Mouse (Mus musculus): ENCODE data around the gene Dedd2.
"Not testable (repeated sequence)": the region's sequence is repeated elsewhere in the genome, so short reads cannot be mapped to it uniquely, and the experiment has no call there.

Gene Dedd2

DNA sequence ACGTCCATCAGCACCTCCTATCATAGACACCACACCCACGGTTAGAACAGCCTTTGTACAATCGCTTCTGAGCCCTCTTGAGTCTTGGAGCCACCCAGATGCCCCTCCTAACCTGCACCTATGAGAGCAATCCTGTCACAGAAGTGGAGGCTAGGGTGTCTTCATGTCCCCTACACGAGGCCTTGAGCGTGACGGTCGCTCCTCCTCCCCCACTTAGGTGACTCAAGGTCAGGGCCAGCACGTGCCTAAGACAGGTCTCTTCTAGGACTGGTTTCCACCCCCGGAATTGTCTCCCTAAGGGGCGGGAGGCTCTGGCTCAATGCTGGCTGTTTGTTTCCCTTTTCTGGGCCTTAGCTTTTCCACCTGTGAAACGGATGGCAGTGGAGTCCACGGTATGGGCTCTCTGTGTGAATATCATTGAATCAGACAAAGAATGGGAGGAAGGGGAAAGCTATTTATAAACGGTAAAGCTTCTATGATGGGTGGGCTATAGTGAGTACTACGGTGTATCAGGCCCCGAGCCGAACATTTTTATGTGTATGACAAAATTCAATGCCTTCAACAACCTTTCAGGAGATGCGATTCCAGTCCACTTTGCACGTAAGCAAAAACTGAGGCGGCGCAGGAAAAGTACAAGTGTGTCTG, at the start of gene Dedd2:
TSS of gene Dedd2 (minus strand) at position 159 of the 645 bp plus-strand sequence.
- DNase-seq, result peak; percentile 57 to 66

GRCm38 (mm10) chr7:25269545-25270271, 49.3 kb upstream of the Dedd2 start:
- DNase-seq, result no peak

- no peak for DNase-seq
Observed at GRCm38 (mm10) chr7:25269029-25269428, 48.6 kb upstream of the Dedd2 start.

DNA sequence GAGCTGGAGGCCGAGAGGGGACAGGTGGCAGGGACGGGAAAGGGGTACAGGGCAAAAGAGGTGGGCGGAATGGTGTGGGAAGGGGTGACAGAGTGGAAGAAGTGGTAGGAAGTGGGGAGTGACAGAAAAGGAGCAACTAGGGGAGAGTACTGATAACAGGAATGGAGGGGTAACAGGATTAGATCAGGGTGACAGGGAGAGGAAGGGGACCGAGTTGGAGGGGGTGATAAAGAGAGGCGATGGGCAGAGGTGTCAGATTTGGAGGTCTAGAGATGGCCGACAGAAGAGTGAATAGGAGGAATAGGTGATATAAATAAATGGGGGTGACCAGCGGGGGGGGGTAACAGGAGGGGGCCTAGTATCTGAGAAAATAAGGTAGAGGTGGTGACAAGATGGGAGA, 48.2 kb upstream of the Dedd2 start:
- no peak for DNase-seq

DNA sequence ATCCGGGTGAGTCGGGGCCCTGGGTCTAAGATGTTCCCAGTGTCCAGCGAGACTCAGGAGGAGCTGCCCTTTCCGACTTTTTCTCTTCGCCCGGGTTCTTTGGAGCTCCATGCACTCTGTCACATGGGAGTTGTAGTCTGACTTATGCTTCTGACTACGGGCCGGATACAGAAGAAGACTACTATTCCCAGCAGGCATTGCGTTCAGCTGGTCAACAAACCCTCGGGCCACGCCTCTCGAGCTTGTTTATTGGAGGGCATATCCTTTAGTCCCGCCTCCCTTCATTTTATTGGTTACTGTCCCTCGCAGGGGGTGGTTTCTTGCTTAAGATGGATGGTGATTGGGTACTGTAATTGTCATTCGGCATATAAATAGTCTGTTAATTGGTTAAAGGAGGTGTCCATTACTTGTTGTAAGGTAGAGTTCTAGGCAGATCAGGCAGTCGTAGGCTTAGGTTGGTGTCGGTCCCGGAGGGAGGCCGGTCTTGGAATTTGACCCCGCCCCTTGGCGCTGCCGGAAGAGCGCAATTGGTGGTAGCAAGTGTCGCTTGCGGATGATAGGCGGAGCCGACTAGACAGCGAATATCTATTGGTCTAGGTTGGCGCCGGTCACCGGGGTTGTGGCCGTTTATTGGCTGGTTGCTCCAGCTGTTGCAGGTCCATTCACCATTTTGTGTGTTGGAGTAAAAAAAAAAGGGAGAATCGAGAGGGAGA, 47.5 kb upstream of the Dedd2 start:
- peak; percentile 100 for DNase-seq

- peak; percentile 99 to 100 for DNase-seq
Observed at GRCm38 (mm10) chr7:25267301-25267750, 46.9 kb upstream of the Dedd2 start, which contains the start of gene Cic. Gene Cic, plus strand, starts transcription at chr7:25267704.

DNA sequence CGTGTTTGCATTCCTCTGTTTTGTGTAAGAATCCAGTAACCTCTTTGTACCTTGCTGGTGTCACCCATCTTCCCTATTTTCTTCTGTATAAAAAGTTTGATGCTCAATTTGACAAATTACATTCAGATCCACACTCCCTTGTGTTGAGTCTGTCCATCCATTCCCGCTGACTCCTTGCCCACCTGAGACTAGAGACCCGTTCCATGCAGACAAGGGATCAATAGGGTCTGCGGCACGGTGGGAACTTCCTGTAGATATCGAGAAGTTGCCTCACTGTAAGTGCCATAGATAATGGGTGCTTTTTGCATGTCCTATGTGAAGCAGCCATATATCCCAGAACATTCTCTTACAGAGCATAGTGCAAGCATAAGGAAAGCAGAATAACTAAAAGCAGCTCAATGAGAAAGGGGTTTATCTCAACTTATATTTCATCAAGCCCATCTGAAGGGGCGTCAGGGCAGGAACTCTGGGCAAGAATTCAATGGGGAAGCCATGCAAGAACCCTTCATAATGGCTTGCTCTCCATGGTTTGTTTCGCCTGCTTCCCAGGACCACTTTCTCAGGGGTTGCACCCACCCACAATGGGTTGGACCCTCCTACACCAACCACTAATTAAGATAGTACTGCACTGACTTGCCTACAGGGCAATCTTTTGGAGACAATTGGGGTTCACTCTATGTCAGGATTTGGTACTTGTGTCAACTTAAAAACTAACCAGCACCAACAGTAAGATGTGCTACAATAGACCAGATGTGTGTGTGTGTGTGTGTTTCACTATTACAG, 46.0 kb upstream of the Dedd2 start:
- DNase-seq, result no peak

DNA sequence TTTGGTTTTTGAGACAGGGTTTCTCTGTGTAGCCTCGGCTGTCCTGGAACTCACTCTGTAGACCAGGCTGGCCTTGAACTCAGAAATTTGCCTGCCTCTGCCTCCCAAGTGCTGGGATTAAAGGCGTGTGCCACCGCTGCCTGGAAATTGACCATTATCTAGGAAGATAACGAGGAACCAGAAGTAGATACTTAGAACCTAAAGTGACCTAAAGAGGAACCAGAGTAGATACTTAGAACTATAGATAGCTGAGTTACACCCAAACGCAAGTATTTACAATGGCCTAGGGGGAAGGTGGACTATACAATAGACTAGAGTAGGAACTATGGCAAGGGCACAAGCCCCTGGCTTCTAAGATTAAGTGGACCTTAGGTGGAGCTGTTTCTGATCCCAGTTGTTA, 45.3 kb upstream of the Dedd2 start:
- DNase-seq, result not testable (repeated sequence)

GRCm38 (mm10) chr7:25263968-25264870, 43.8 kb upstream of the Dedd2 start:
- peak in 1 of 2 experiments; percentile 0 for DNase-seq

GRCm38 (mm10) chr7:25261896-25262295, 41.5 kb upstream of the Dedd2 start:
- peak in 1 of 2 experiments; percentile 0 for DNase-seq

- DNase-seq, result no peak
Observed at GRCm38 (mm10) chr7:25251822-25252221, 31.4 kb upstream of the Dedd2 start.

DNA sequence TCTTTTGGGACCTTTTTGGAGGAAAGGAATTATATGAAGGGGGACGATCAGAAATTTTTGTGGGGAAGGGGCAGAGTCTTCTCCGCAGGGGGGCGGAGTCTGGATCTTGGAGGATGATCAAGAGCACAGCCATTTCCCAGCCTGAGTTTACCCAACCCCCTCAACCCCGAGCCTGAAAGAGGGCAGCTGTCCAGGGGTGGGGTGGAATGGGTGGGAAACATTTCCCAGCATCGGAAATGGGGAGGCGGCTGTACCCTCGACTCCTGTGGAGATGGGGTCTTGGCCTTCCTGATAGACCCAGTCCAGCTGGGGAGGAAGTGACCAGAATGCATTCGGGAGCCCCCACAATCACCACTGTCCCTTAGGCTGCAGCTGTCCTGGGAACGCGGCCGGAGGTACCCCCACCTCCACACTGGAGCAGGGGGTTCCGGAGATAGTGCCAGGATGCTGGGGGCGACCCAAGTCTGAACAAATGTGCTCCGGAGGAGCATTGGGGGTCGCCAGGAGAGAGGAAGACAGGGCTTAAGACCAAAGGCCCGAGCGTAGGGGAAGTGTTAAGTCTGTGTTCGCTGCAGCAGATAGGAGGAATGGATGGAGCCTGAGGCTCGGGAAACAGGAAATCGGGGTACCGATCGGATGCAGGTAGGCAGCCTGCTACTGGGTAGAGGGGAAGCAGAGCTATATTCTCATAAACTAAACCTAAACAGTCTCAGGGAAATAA, 30.8 kb upstream of the Dedd2 start:
- DNase-seq, result peak; percentile 70 to 72

DNA sequence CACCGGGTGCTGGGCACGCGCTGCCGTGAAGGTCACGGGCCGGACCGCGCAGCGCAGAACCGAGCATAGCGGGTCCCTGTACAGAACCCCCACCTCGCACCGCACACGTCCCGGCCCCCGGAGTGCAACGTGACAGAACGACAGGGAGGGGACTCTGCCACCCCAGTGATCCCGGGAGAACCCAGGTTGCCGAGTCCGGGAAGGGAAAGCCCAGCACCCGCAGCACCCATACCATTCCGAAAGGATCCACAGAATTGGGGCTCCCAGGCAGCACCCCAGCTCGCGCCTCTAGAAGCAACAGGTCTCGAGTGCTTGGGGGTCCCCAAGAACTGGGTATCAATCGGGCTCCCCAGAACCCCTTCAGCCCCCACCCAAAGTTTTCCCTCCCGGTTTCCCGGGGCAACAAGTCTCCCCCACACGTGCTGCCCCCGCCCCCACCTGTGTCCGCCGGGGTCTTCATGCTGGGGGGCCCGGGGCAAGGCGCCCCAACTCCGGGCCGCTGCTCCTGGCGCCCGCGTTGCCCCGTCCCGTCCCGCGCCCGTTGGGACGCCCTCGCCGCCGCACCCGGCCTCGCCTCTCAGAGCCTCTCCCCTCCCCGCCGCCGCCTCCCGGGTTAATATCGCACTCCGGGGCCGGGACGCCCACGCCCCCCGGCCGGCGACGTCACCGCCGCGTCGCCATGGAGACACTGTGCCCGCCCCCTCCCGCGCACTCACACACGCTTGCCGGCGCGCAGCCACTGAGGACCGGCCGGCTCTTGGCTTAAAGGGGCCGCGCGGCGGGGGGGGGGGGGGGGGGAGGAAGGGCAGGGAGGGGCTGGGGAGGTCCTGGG, 29.9 kb upstream of the Dedd2 start, which contains the start of gene Erf:
TSS of gene Erf (minus strand) at position 621 of the 832 bp plus-strand sequence.
- DNase-seq, result peak; percentile 94 to 96

DNA sequence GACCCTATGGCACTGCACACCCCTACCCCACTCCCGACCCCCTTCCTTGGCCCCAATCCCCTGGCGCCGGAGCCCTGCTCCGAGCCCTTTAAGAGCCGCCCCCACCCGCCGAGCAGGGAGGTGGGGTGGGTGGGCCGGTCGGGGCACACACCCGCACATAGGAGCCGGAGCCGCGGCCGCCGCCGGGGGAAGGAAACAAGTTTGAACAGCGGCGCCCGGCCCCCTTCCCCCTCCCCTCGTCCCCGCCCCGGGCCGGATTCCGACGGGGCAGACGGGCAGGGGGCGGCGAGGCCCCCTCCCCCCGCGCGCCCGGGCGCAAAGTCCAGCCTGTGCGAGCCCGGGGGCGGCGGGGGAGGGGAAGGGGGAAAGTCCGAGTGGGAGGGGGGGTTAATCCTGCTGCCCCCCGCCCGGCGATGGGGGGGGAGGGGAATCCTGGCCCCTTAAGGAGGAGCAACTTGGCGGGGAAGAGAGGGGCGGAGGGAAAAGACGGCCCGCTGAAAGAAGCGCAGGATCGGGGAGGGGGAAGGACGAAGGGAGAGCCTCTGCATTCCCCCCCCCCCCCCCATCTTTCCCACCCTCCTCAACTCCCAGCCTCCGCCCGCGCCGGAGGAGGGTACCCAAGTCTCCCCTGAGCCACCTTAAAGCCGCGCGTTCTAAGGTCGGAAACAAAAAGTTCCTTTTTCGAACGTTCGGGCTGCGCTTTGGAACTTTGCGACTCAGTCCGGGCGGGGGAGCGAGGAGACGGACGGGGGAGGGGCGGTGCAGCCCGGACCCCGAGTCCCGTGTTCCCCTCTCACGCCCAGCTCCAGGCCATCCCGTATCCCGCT, 29.1 kb upstream of the Dedd2 start:
- DNase-seq, result peak; percentile 77 to 81

- no peak for DNase-seq
Observed at GRCm38 (mm10) chr7:25248846-25249313, 28.5 kb upstream of the Dedd2 start.

GRCm38 (mm10) chr7:25248018-25248647, 27.7 kb upstream of the Dedd2 start:
- DNase-seq, result peak; percentile 54 to 62

DNA sequence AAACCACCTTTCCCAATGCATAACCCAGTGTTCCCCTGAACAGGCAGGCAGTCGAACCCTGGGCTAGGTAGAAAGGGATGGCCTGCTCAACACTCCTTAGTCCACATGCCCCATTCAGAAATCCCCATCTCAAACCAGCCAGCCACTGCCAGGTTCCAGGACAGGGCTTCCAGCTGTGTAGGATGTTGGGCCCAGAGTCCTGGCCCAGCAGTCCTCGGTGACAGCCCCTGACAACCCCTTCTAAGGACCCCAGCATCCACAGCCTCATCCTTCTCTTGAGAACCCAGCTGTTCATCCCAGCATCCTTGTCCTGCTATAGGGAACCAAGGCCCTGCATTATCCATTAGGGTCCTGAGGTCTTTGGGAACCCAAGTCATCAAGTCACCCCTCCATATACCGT, 27.1 kb upstream of the Dedd2 start:
- no peak for DNase-seq

GRCm38 (mm10) chr7:25246759-25247137, 26.3 kb upstream of the Dedd2 start:
- no peak for DNase-seq
